Mouse (Mus musculus) CH12.LX (cell line): ENCODE measurements at regions not wholly inside any gene's neighbourhood (a gene's known extent, or its start where the extent isn't known, plus 50 kb on each side); places are given as distances from the start of the nearest gene placed in this dataset.

Source experiments
- E2F4 ChIP-seq: IDR thresholded peaks from 2 replicates; pipeline ENCODE4 v1.6.1; 2011; ENCODE audit warnings: low read depth, low read length, improper control_type of control experiment; ENCODE audit not compliant: insufficient replicate concordance
- POLR2A ChIP-seq: IDR thresholded peaks from 2 replicates; pipeline ENCODE4 v1.6.1; 2011; ENCODE audit warnings: low read depth, mild to moderate bottlenecking, improper control_type of control experiment, low read length
- ZMIZ1 ChIP-seq: IDR thresholded peaks from 2 replicates; pipeline ENCODE4 v1.6.1; 2012; ENCODE audit warnings: low read depth, mild to moderate bottlenecking, inconsistent platforms, low read length, improper control_type of control experiment

DNA sequence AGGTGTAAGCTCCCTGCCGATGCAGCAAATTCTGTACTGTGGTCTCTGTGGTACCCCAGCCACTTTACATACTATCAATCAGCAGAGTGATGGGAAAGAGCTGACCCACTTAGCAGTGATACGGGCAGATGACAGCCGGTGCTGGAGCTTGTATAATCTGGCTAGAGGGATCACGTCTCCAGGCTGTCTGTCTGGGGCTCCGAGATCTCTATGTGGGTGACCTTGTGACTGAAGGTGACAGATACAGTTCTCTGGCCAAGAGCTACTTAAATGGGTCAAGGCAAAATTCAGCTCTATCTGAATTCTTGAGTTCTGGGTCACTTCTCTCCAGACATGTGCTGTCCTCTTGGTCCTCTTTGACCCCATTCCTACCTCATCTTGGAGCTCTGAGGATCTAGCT lies 216.1 kb upstream of the Nlrp1b start:
- TF ChIP-seq ZMIZ1 (no peak), POLR2A (no peak), E2F4 (no peak)
